Mouse (Mus musculus) forebrain, embryonic 14.5 days (tissue): ENCODE measurements around the gene Ccnb1ip1. TPM values are rescaled to one million over a fixed set of nuclear protein-coding genes. Genes with fewer than 3 reads are reported as not detected.

Experiments used
- ATAC-seq: fragments of 200-750 bp; cut with Nextera tagmentation; 2 replicates; pipeline ENCODE4 v1.8.0; 2017; ENCODE audit warnings: mild to moderate bottlenecking, moderate library complexity
- DNase-seq: peaks from one replicate; pipeline ENCODE4 v3.0.0-alpha.2; 2015; ENCODE audit warnings: low spot score
- H3K27ac ChIP-seq: fragments of 300-500 bp; sonication (generic); 2 replicates; pipeline ENCODE4 v1.5.1; 2014; ENCODE audit warnings: low read depth, mild to moderate bottlenecking, control low read depth, low read length, moderate library complexity
- H3K27me3 ChIP-seq: fragments of 300-500 bp; sonication (generic); replicated peaks from 2 replicates; pipeline ENCODE4 v1.6.1; 2014; ENCODE audit warnings: low read length, control low read depth, mixed read lengths; ENCODE audit not compliant: control insufficient read depth, insufficient read depth
- H3K36me3 ChIP-seq: fragments of 300-500 bp; sonication (generic); 2 replicates; pipeline ENCODE4 v1.6.1; 2014; ENCODE audit warnings: low read length, control low read depth; ENCODE audit not compliant: control insufficient read depth, insufficient read depth
- H3K4me1 ChIP-seq: fragments of 300-500 bp; sonication (generic); 2 replicates; pipeline ENCODE4 v1.6.1; 2014; ENCODE audit warnings: antibody characterized with exemption, low read length, control low read depth; ENCODE audit not compliant: control insufficient read depth, insufficient read depth
- H3K4me2 ChIP-seq: fragments of 300-500 bp; sonication (generic); 2 replicates; pipeline ENCODE4 v1.6.1; 2014; ENCODE audit warnings: mild to moderate bottlenecking, control low read depth, low read length
- H3K4me3 ChIP-seq: fragments of 300-500 bp; sonication (generic); 2 replicates; pipeline ENCODE4 v1.5.1; 2014; ENCODE audit warnings: low read depth, low read length, control low read depth
- H3K9ac ChIP-seq: fragments of 300-500 bp; sonication (generic); 2 replicates; pipeline ENCODE4 v1.6.1; 2014; ENCODE audit warnings: mild to moderate bottlenecking, low read length, control low read depth, moderate library complexity
- H3K9me3 ChIP-seq: fragments of 300-500 bp; sonication (generic); replicated peaks from 2 replicates; pipeline ENCODE4 v1.6.1; 2016; ENCODE audit warnings: low read length, control low read depth, mixed read lengths; ENCODE audit not compliant: control insufficient read depth
- WGBS: fragments of 180-500 bp; shearing (Covaris S2); extraction: QIAGEN DNeasy Blood & Tissue Kit; methylation state at CpG from one replicate; pipeline ENCODE4 v1.1.7; 2014; 5-methylcytosine and 5-hydroxymethylcytosine counted together
- polyA plus RNA-seq: library from polyadenylated mRNA; unstranded; fragments of >200 nt; fragmentation: Nextera tagmentation; extraction: Ambion mirVana; gene quantifications from 2 replicates; pipeline ENCODE4 v1.2.1, GENCODE M21; 2014

Gene Ccnb1ip1
- polyA plus RNA-seq, result 0.11 TPM in 1 of 2 replicates, not detected in the other

GRCm38 (mm10) chr14:50807487-50808072 lies at the start of gene Ccnb1ip1, which contains the start of gene Parp2:
Gene Ccnb1ip1 (minus strand): TSS chr14:50807732.
Gene Parp2 (plus strand): TSS chr14:50807841.
- WGBS, result under 1% methylated on average over 42 of the region's 42 CpGs
- H3K4me1 ChIP-seq, result 0 out of 2 replicates have a peak, but pooled peaks cover 4% of the 10 kb centered on the region
- DNase-seq (peak; percentile 99), ATAC-seq (peak; percentile 97)
- H3K27me3 ChIP-seq, result no peaks in the 10 kb centered on the region
- H3K36me3 ChIP-seq, result peaks cover 15% of the 10 kb centered on the region
- H3K9me3 ChIP-seq, result no peaks in the 10 kb centered on the region
- peak within 1 kb of the TSS; percentile 42 for H3K4me3 ChIP-seq
- peak within 1 kb of the TSS; percentile 49 for H3K4me2 ChIP-seq
- H3K27ac ChIP-seq, result peak within 1 kb of the TSS; percentile 90
- peak within 1 kb of the TSS; percentile 74 for H3K9ac ChIP-seq

- H3K9me3 ChIP-seq, result no peaks in the 10 kb centered on the region
- WGBS, result 88% methylated on average over 5 of the region's 5 CpGs
- DNase-seq (no peak), ATAC-seq (no peak)
- no peaks in the 10 kb centered on the region for H3K27me3 ChIP-seq
- no peak overlapping the region for H3K4me2 ChIP-seq
- H3K27ac ChIP-seq, result no peak overlapping the region
- H3K4me1 ChIP-seq, result no peaks in the 10 kb centered on the region
- H3K36me3 ChIP-seq, result no peaks in the 10 kb centered on the region
- no peak overlapping the region for H3K9ac ChIP-seq
- no peak overlapping the region for H3K4me3 ChIP-seq
These were observed 48.3 kb upstream of the Ccnb1ip1 start for GRCm38 (mm10) chr14:50855788-50856187.

DNA sequence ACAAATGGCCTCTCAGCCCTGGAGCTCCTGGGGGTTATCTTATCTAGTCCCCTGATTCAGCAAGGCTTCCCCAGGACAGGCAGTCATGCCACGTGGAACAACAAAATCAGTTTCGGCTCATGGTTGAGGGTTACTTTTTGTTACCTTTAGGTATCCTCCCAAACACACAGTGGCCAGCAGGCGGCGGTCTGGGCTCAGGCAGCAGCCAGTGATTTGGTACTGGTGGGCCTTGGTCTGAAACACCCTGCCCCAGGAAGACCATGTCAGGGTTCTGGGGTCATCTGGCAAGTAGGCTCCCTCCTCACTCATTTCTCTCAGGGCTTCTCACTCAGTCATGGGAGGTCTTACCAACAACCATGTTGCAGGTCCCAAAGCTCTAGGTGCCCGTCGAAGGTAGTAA lies 29.7 kb upstream of the Ccnb1ip1 start:
- Histone ChIP-seq H3K9ac (no peak overlapping the region), H3K27me3 (no peaks in the 10 kb centered on the region), H3K4me1 (no peaks in the 10 kb centered on the region), H3K4me2 (no peak overlapping the region), H3K36me3 (no peaks in the 10 kb centered on the region), H3K9me3 (no peaks in the 10 kb centered on the region), H3K4me3 (no peak overlapping the region), H3K27ac (no peak overlapping the region)
- DNase-seq (no peak), ATAC-seq (no peak)
- 58% methylated on average over 6 of the region's 6 CpGs for WGBS

GRCm38 (mm10) chr14:50834435-50834834 lies 26.9 kb upstream of the Ccnb1ip1 start:
- Histone ChIP-seq H3K4me2 (no peak overlapping the region), H3K9ac (no peak overlapping the region), H3K9me3 (no peaks in the 10 kb centered on the region), H3K27me3 (no peaks in the 10 kb centered on the region), H3K4me3 (no peak overlapping the region), H3K27ac (no peak overlapping the region), H3K36me3 (no peaks in the 10 kb centered on the region), H3K4me1 (no peaks in the 10 kb centered on the region)
- WGBS, result 53% methylated on average over 2 of the region's 2 CpGs
- DNase-seq (no peak), ATAC-seq (no peak)

GRCm38 (mm10) chr14:50833964-50834363 lies 26.4 kb upstream of the Ccnb1ip1 start:
- Histone ChIP-seq H3K27ac (no peak overlapping the region), H3K4me1 (no peaks in the 10 kb centered on the region), H3K9ac (no peak overlapping the region), H3K4me3 (no peak overlapping the region), H3K27me3 (no peaks in the 10 kb centered on the region), H3K4me2 (no peak overlapping the region), H3K9me3 (no peaks in the 10 kb centered on the region), H3K36me3 (no peaks in the 10 kb centered on the region)
- DNase-seq (no peak), ATAC-seq (no peak)
- 82% methylated on average over 10 of the region's 10 CpGs for whole genome bisulfite sequencing

DNA sequence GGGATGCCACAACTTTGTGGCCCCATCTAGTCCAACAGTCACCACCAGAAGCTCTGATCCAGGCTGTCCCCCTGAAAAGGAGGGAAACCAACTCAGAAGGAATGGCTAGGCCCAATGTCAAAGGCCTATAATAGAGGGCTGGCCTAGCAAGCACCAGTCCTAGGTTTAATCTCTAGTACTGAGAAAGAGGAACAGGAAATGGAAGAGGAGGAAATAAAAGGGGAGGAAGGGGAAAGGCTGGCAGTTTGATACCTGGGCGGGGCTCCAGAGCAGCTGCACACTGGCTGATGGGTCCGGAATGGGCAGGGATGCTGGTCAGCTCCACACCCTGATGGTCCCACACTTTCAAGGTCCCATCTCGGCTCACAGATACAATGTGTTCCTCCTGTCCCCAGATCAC lies 22.3 kb upstream of the Ccnb1ip1 start:
- no peaks in the 10 kb centered on the region for H3K27me3 ChIP-seq
- H3K4me1 ChIP-seq, result no peaks in the 10 kb centered on the region
- H3K27ac ChIP-seq, result no peak overlapping the region
- no peak for DNase-seq
- ATAC-seq, result no peak
- H3K36me3 ChIP-seq, result no peaks in the 10 kb centered on the region
- H3K9me3 ChIP-seq, result no peaks in the 10 kb centered on the region
- no peak overlapping the region for H3K4me2 ChIP-seq
- no peak overlapping the region for H3K4me3 ChIP-seq
- WGBS, result 82% methylated on average over 3 of the region's 3 CpGs
- H3K9ac ChIP-seq, result no peak overlapping the region

DNA sequence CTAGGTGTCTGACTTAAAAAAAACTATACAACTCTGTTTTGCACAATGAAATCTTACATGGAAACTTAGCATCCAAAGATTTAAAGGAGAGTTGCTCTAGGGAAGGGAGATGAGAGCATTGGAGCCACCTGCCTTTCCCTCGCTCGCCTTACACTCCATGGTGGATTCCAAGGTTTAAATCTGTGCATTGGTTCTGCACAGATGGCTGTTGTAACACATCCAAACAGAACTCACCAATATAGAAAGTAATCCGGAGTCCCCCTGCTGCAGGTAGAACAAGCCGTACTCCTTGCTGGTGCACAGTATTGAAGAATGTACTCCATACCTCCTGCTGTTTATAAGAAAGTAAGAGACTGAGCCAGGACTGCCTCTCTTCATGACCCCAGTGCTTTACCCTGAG lies 19.0 kb upstream of the Ccnb1ip1 start:
- Histone ChIP-seq H3K27me3 (no peaks in the 10 kb centered on the region), H3K4me1 (no peaks in the 10 kb centered on the region), H3K9me3 (no peaks in the 10 kb centered on the region), H3K4me3 (no peak overlapping the region), H3K36me3 (peaks cover 15% of the 10 kb centered on the region), H3K4me2 (no peak overlapping the region), H3K27ac (no peak overlapping the region), H3K9ac (no peak overlapping the region)
- WGBS, result 87% methylated on average over 4 of the region's 4 CpGs
- ATAC-seq (no peak), DNase-seq (no peak)

GRCm38 (mm10) chr14:50824219-50824618 lies 16.7 kb upstream of the Ccnb1ip1 start:
- Histone ChIP-seq H3K27me3 (no peaks in the 10 kb centered on the region), H3K9ac (no peak overlapping the region), H3K4me1 (no peaks in the 10 kb centered on the region), H3K9me3 (no peaks in the 10 kb centered on the region), H3K27ac (no peak overlapping the region), H3K4me2 (no peak overlapping the region), H3K36me3 (peaks cover 38% of the 10 kb centered on the region), H3K4me3 (no peak overlapping the region)
- DNase-seq, result no peak
- WGBS, result 90% methylated on average over 9 of the region's 9 CpGs
- ATAC-seq, result no peak

GRCm38 (mm10) chr14:50823240-50823639 lies 15.7 kb upstream of the Ccnb1ip1 start:
- Histone ChIP-seq H3K27ac (no peak overlapping the region), H3K36me3 (peaks cover 42% of the 10 kb centered on the region), H3K4me1 (no peaks in the 10 kb centered on the region), H3K4me3 (no peak overlapping the region), H3K9ac (no peak overlapping the region), H3K4me2 (no peak overlapping the region), H3K9me3 (no peaks in the 10 kb centered on the region), H3K27me3 (no peaks in the 10 kb centered on the region)
- WGBS, result 71% methylated on average over 2 of the region's 2 CpGs
- no peak for ATAC-seq
- DNase-seq, result no peak
